Mouse (Mus musculus) cerebellum, postnatal 36 days (tissue): ENCODE measurements around the gene H2-DMb1.

ENCODE experiments used
- DNase-seq, 2 experiments: peaks; one replicate each; pipeline ENCODE4 v3.0.0; 2021 to 2022; ENCODE audit warnings: mixed read lengths in 2 of 2

Gene H2-DMb1

DNA sequence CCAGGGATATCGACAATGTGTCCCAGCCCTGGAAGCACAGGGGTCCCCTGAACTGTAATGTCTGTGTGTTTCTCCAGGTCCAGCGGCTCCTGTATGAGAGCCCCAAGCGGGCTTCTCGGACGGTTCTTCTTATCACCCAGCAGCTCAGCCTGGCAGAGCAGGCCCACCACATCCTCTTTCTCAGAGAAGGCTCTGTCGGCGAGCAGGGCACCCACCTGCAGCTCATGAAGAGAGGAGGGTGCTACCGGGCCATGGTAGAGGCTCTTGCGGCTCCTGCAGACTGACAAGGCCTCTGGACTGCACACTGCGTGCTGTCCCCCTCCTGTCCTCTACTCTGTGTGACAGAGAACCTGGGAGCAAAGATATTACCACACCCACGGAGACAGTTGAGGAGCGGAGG, 43.6 kb downstream of the H2-DMb1 start:
- DNase-seq, result no peak

DNA sequence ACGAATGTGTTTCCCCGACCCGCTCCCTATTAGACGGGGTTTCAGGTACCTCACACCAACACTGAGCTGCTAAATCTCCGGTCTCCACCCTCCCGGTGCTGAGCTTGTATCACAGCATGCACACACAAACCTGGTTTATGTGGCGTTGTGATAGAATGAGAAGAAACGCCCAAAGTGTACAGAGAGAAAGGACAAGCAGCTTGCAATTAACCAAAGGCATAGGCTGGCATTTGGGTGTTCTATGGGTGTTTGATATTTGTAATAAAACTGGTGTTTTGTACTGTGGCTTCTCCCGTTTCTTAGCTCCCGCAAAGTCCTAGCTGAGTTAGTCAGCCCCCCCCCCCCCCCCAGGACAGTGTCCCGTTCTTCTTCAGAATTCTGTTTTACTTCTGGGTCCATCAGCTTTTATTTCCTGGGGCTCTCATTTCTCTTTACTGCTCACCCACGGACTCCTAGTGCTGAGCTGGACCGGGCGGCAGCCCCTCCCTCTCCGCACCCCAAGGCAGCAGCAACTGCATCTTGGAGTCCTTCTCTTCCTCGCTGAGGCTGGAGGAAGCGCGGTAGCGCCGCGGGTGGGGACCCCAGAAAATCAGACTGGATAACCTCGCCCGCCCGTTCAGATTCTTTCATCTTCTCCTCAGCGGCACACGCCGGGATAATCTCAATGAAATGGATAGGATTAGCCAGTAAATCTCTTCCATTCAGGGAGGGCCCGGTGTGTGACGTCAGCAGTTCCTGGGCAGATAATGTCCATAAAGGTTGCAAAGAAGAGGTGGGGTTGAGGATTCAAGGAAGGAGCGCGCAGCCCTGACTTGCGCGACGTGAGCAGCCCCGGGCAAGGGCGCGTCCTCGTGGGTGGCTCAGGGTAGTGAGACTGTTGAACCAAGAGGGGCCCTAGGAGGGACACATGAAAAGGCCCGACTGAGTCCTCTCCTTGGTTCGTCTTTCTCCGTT, 44.3 kb downstream of the H2-DMb1 start, which contains the start of gene Psmb8:
Gene Psmb8 (plus strand): TSS at position 781 of the 954 bp plus-strand sequence.
- peak; percentile 78 to 79 for DNase-seq

GRCm38 (mm10) chr17:34197904-34198520, 45.1 kb downstream of the H2-DMb1 start:
- no peak for DNase-seq

GRCm38 (mm10) chr17:34198521-34198912, 45.6 kb downstream of the H2-DMb1 start:
- DNase-seq, result no peak

GRCm38 (mm10) chr17:34199050-34199619, 46.3 kb downstream of the H2-DMb1 start:
- DNase-seq, result no peak

DNA sequence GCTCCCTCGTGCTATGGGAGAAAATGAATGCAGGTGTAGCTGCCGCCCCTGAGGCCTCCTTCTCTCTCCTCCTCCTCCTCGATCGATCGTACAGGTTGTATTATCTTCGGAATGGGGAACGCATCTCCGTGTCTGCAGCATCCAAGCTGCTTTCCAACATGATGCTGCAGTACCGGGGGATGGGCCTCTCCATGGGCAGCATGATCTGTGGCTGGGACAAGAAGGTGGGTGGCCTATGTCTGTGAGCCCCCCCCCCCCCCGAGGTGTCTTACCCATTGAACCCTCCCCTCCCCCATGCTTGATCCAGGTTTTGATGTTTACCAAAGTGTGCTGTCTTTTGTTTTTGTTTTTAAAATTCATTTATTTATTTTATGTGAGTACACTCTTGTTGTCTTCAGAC, 47.2 kb downstream of the H2-DMb1 start:
- DNase-seq, result no peak

GRCm38 (mm10) chr17:34200772-34201505, 48.1 kb downstream of the H2-DMb1 start:
- DNase-seq, result no peak

- no peak for DNase-seq
These were observed 48.7 kb downstream of the H2-DMb1 start for GRCm38 (mm10) chr17:34201506-34202055.

DNA sequence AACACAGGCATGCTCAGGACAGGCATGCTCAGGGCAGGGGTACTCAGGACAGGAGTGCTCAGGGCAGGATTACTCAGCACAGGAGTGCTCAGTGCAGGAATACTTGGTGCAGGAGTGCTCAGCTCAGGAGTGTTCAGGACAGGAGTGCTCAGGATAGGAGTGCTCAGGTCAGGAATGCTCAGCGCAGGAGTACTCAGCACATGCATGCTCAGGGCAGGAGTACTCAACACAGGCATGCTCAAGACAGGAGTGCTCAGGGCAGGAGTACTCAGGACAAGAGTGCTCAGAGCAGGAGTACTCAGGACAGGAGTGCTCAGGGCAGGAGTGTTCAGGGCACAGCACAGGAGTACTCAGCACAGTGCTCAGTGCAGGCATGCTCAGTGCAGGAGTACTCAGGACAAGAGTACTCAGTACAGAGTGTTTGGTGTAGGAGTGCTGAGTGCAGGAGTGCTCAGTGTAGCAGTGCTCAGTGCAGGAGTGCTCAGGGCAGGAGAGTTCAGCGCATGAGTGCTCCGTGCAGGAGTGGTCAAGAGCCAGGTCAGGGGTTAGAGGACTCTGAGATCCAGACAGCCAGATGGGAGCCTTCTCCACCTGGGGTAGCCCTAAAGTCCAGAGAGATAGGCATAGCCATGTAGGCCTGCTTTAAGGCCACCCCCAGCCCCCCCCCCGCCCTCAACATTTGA, 50.0 kb downstream of the H2-DMb1 start:
- no peak for DNase-seq

DNA sequence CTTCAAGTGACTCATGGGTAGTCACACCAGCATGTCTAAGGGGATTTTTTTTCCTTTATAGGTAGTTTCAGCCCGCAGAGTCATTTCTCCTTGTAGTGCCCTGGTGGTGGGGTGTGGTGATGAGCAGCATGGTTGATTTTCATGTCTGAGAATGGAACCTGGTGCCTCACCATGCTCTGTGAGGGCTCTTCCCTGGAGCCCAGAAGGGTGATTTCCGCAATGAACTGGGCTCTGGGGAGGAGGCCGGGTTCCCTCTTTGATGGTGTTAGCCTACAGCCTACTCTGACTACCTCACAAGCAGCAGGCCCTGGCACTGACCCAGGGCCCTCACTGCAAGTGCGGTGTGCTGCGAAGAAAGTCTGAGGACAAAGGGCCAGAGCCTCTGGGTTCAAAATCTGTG, 50.6 kb downstream of the H2-DMb1 start, which contains the start of gene Tap2:
Gene Tap2 (plus strand): TSS at position 84 of the 400 bp plus-strand sequence.
- DNase-seq, result no peak

GRCm38 (mm10) chr17:34204303-34205010, 51.6 kb downstream of the H2-DMb1 start:
- peak; percentile 81 to 84 for DNase-seq

GRCm38 (mm10) chr17:34205021-34205745, 52.3 kb downstream of the H2-DMb1 start:
- DNase-seq, result no peak

DNA sequence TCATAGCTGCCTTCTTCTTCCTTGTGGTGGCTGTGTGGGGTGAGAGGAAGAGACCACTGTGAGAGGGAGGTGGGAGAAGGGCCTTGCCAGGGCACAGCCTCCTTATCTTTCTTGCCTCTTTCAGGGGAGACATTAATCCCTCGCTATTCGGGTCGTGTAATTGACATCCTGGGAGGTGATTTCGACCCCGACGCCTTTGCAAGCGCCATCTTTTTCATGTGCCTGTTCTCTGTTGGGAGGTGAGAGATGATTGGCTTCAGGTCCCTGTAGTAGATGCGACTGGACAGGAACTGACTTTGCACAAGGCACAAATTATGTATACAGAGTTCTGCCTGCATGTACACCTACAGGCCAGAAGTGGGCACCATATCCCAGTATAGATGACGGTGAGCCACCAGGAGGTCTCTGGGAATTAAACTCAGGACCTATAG, 52.9 kb downstream of the H2-DMb1 start:
- no peak for DNase-seq

DNA sequence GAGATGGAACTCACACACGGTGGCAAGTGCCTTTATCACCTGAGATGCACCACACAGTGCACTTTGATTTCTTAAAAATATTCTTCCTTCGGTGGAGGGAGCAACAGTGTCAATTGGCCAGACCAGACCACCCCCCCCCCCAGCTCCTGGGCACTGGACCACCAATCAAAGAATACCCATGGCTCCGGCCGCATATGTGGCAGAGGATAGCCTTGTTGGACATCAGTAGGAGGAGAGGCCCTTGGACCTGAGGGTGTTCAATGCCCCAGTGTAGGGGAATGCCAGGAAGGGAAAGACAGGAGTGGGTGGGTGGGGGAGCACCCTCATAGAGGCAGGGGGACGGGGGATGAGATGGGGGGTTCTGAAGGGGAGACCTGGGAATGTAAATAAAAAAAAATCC, 53.9 kb downstream of the H2-DMb1 start:
- DNase-seq, result no peak

GRCm38 (mm10) chr17:34207456-34207855, 54.6 kb downstream of the H2-DMb1 start:
- no peak for DNase-seq

- no peak for DNase-seq
These were observed 55.0 kb downstream of the H2-DMb1 start for GRCm38 (mm10) chr17:34207866-34208265.

GRCm38 (mm10) chr17:34208421-34208820, 55.5 kb downstream of the H2-DMb1 start:
- DNase-seq, result no peak

DNA sequence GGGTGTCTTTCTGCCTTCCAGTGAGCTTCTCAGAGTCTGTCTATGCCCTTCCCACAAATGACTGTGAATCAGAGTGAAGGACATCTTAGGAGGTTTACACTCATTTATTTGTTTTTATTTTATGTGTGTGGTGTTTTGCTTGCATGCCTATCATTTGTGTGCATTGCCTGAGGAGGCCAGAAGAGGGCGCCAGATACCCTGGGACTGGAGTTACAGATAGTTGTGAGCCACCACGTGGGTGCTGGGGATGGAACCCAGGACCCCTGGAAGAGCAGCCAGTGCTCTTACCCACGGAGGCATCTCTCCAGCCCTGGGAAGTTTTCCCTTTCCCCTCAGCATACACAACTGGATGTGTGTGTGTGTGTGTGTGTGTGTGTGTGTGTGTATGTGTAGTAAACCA, 56.8 kb downstream of the H2-DMb1 start:
- no peak for DNase-seq
